Mouse (Mus musculus): ENCODE results near the gene Olfr735.

Gene Olfr735

GRCm38 (mm10) chr14:50348796-50349195 lies at the start of gene Olfr735:
Gene Olfr735 (minus strand): TSS chr14:50348872.
- DNase-seq: no peak

GRCm38 (mm10) chr14:50380863-50381262 lies 32.2 kb upstream of the Olfr735 start, which contains the start of gene Olfr736:
Gene Olfr736 (plus strand): TSS chr14:50381163.
- no peak for DNase-seq

- no peak for DNase-seq
These were observed 14.9 kb upstream of the Olfr735 start for GRCm38 (mm10) chr14:50363561-50363960.

- DNase-seq: no peak
These were observed 11.8 kb upstream of the Olfr735 start for GRCm38 (mm10) chr14:50360480-50360879.

GRCm38 (mm10) chr14:50357593-50357992 lies 8.9 kb upstream of the Olfr735 start, which contains the start of gene Tlr11:
Gene Tlr11 (plus strand): TSS chr14:50357914.
- DNase-seq: no peak

GRCm38 (mm10) chr14:50356725-50357124 lies 8.1 kb upstream of the Olfr735 start:
- no peak for DNase-seq

- peak; percentile 0 to 65 for DNase-seq
These were observed 3.8 kb upstream of the Olfr735 start for GRCm38 (mm10) chr14:50352438-50352837.

GRCm38 (mm10) chr14:50326661-50327060 lies 22.0 kb downstream of the Olfr735 start, which contains the start of gene Olfr734:
Gene Olfr734 (minus strand): TSS chr14:50326761.
- DNase-seq: no peak

- DNase-seq: no peak
These were observed 47.2 kb downstream of the Olfr735 start, which contains the start of gene Olfr733 for GRCm38 (mm10) chr14:50301422-50301821. Gene Olfr733 (minus strand): TSS chr14:50301522.

Data from kidney, postnatal 36 days (tissue).